In genomic region chr13:99761843-99762242, GRCm38 (mm10) we compare ENCODE assay signal across 12 mouse cellular contexts.
DNase-seq lines count a peak whose midpoint lies in the region; ATAC-seq lines count a peak whose summit lies in the region.
"Had no signal": no experiment of that assay in that cellular context is flagged by ENCODE, and none has a peak within 500 bp of the region (broad histone marks: within the 10 kb centered on the region; RNA-seq: fewer than 3 reads in every experiment).

No protein-coding gene starts in this region.

- WGBS in liver, embryonic 15.5 days (ENCODE audit: insufficient replicate concordance): 55% methylated on average over 9 of the region's 9 CpGs

- no peak overlapping the region for H3K9ac ChIP-seq in liver, embryonic 15.5 days
- H3K9ac ChIP-seq: limb, embryonic 12.5 days had no signal

- no peaks in the 10 kb centered on the region for H3K9me3 ChIP-seq in liver, embryonic 15.5 days (replicated peaks)
- H3K9me3 ChIP-seq: limb, embryonic 12.5 days had no signal

- no peak overlapping the region for H3K4me3 ChIP-seq in liver, embryonic 15.5 days (replicated peaks)
- H3K4me3 ChIP-seq: limb, embryonic 12.5 days had no signal

- peaks cover 22% of the 10 kb centered on the region; the same call in 1 of the 2 replicates for H3K27me3 ChIP-seq in liver, embryonic 15.5 days
- H3K27me3 ChIP-seq: limb, embryonic 12.5 days had no signal

- peaks cover 17% of the 10 kb centered on the region for H3K4me1 ChIP-seq in liver, embryonic 15.5 days (replicated peaks)

- DNase-seq in adrenal gland, postnatal 14 days: peak; percentile 14
- DNase-seq in adrenal gland, adult 2 months: no peak
- peak; percentile 35 to 66 for DNase-seq in layer of hippocampus, adult 18-20 months (ENCODE audit: low spot score in 2 of 2)
- no peak for DNase-seq in layer of hippocampus, postnatal 14 days (ENCODE audit: low spot score in 2 of 2)
- DNase-seq in thymus, postnatal 36 days: no peak
- DNase-seq in adrenal gland, adult (ENCODE audit: inconsistent age in 2 of 2, low spot score in 1 of 2): no peak
- DNase-seq: cerebellum, adult 9-11 months; gastrocnemius, postnatal 10 days had no signal

- H3K27ac ChIP-seq in liver, embryonic 15.5 days (replicated peaks): no peak overlapping the region
- H3K27ac ChIP-seq: limb, embryonic 12.5 days had no signal

- H3K36me3 ChIP-seq in liver, embryonic 15.5 days (replicated peaks): no peaks in the 10 kb centered on the region
- H3K36me3 ChIP-seq: G1E; limb, embryonic 12.5 days had no signal

- ATAC-seq in frontal cortex, adult (ENCODE audit: low TSS enrichment): peak; percentile 95
- ATAC-seq in liver, embryonic 15.5 days (ENCODE audit: insufficient read depth): no peak

- peak overlapping the region; percentile 21; the same call in 1 of the 2 replicates for H3K4me2 ChIP-seq in liver, embryonic 15.5 days
- H3K4me2 ChIP-seq: limb, embryonic 12.5 days had no signal

Comparison
In these comparisons a context has a peak if more than half of its experiments do, and no peak if none do; other contexts are left out.
1. DNase-seq: peak in adrenal gland, postnatal 14 days (single experiment) and layer of hippocampus, adult 18-20 months (2 of 2); none in adrenal gland, adult 2 months (single experiment), layer of hippocampus, postnatal 14 days (0 of 2), thymus, postnatal 36 days (0 of 2) and adrenal gland, adult (0 of 2).